Mouse (Mus musculus) CH12.LX (cell line): ENCODE measurements at regions not wholly inside any gene's neighbourhood (a gene's known extent, or its start where the extent isn't known, plus 50 kb on each side); places are given as distances from the start of the nearest gene placed in this dataset.

Experiments used
- CTCF ChIP-seq, 2 experiments: IDR thresholded peaks in 1 of 2; conservative IDR thresholded peaks in 1 of 2; 2 replicates each; pipeline ENCODE4 v1.5.1; 2011 to 2012; ENCODE audit warnings: low read depth in 2 of 2, low read length in 2 of 2, improper control_type of control experiment in 1 of 2, inconsistent platforms in 1 of 2, mild to moderate bottlenecking in 1 of 2, moderate library complexity in 1 of 2
- EP300 ChIP-seq: IDR thresholded peaks from 2 replicates; pipeline ENCODE4 v1.6.1; 2011; ENCODE audit warnings: low read length, improper control_type of control experiment
- MAFK ChIP-seq: IDR thresholded peaks from 2 replicates; pipeline ENCODE4 v1.6.1; 2011; ENCODE audit warnings: low read length, improper control_type of control experiment; ENCODE audit not compliant: insufficient replicate concordance
- POLR2A ChIP-seq: IDR thresholded peaks from 2 replicates; pipeline ENCODE4 v1.6.1; 2011; ENCODE audit warnings: low read depth, mild to moderate bottlenecking, improper control_type of control experiment, low read length
- POLR2AphosphoS2 ChIP-seq: IDR thresholded peaks from 2 replicates; pipeline ENCODE4 v1.6.1; 2011; ENCODE audit warnings: low read depth, low read length, improper control_type of control experiment
- RAD21 ChIP-seq: IDR thresholded peaks from 2 replicates; pipeline ENCODE4 v1.6.1; 2011; ENCODE audit warnings: low read depth, mild to moderate bottlenecking, low read length, improper control_type of control experiment, moderate library complexity
- UBTF ChIP-seq: IDR thresholded peaks from 2 replicates; pipeline ENCODE4 v1.6.1; 2012; ENCODE audit warnings: low read depth, mild to moderate bottlenecking, inconsistent platforms, low read length, improper control_type of control experiment, moderate library complexity
- USF1 ChIP-seq: IDR thresholded peaks from 2 replicates; pipeline ENCODE4 v1.6.1; 2014; ENCODE audit warnings: low read depth, mild to moderate bottlenecking, inconsistent platforms, low read length, improper control_type of control experiment

DNA sequence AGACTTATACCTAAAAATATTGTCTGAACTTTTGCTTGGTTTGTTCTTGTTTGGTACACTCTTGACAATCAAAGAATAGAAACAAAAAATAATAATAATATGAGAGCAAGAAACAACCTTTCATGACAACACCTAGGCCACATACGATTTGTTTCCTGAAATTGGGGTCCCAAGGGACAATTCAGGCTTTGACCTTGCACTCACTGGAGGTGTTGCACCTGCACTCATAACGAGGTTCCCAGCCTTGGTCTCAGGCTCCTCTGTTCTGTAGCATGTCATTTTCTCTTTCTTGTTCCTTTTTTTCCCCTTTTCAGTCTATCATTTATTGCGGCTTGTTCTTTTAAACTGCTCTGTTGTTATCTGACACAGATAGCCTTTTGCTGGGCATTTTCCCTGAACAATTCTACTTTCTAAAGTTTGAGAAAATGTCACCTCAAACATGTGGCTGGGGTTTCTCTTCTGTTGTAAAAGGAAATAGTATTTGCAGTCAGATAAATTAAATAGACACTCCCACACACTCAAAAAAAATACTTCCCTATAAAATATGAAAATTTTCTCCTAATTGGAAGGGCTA lies 585.9 kb upstream of the B3galt2 start:
- no peak for TF ChIP-seq POLR2A
- no peak for TF ChIP-seq CTCF (conservative IDR thresholded peaks at IDR 0.05 in 1 of 2, IDR thresholded peaks at IDR 0.05 in 1 of 2; ENCODE audit: low read depth in 2 of 2, low read length in 2 of 2)
- TF ChIP-seq MAFK: no peak
- no peak for TF ChIP-seq UBTF
- TF ChIP-seq POLR2AphosphoS2: no peak
- TF ChIP-seq USF1: no peak
- no peak for TF ChIP-seq EP300
- no peak for TF ChIP-seq RAD21
